Mouse (Mus musculus): Measurements from ENCODE around the gene Cdx4. TPM values are rescaled to one million over a fixed set of nuclear protein-coding genes. Genes with fewer than 3 reads are reported as not detected.

Gene Cdx4
- total RNA-seq (2021): not detected
- long read RNA-seq, experiment 1: 0 reads
- long read RNA-seq, experiment 2: 0 reads

GRCm38 (mm10) chrX:103321146-103321545, at the start of gene Cdx4:
Gene Cdx4, plus strand, starts transcription at chrX:103321398.
- no peak for DNase-seq

GRCm38 (mm10) chrX:103274325-103274724, 46.9 kb upstream of the Cdx4 start:
- peak; percentile 19 to 23 for DNase-seq

- no peak for DNase-seq
Observed at GRCm38 (mm10) chrX:103286899-103287722, 34.1 kb upstream of the Cdx4 start.

GRCm38 (mm10) chrX:103287846-103288377, 33.3 kb upstream of the Cdx4 start:
- no peak for DNase-seq

- DNase-seq: peak; percentile 3 to 8
Observed at GRCm38 (mm10) chrX:103288485-103289330, 32.5 kb upstream of the Cdx4 start.

GRCm38 (mm10) chrX:103298937-103299336, 22.3 kb upstream of the Cdx4 start:
- DNase-seq: no peak

GRCm38 (mm10) chrX:103308262-103308661, 12.9 kb upstream of the Cdx4 start:
- DNase-seq: no peak

GRCm38 (mm10) chrX:103311723-103312122, 9.5 kb upstream of the Cdx4 start:
- DNase-seq: no peak

- no peak for DNase-seq
Observed at GRCm38 (mm10) chrX:103314146-103314545, 7.1 kb upstream of the Cdx4 start.

- DNase-seq: no peak
Observed at GRCm38 (mm10) chrX:103325900-103326299, 4.7 kb downstream of the Cdx4 start.

- no peak for DNase-seq
Observed at GRCm38 (mm10) chrX:103329386-103329785, 8.2 kb downstream of the Cdx4 start.

GRCm38 (mm10) chrX:103331125-103331858, 10.1 kb downstream of the Cdx4 start:
- DNase-seq: no peak

GRCm38 (mm10) chrX:103341369-103342113, 20.3 kb downstream of the Cdx4 start:
- DNase-seq: no peak

GRCm38 (mm10) chrX:103355784-103356183, 34.6 kb downstream of the Cdx4 start:
- DNase-seq: no peak

- DNase-seq: peak; percentile 81 to 86
Observed at GRCm38 (mm10) chrX:103356287-103356686, 35.1 kb downstream of the Cdx4 start, which contains the start of gene Chic1. Gene Chic1, plus strand, starts transcription at chrX:103356476.

- peak in 1 of 2 experiments; percentile 1 for DNase-seq
Observed at GRCm38 (mm10) chrX:103356761-103357236, 35.6 kb downstream of the Cdx4 start.

- peak; percentile 39 to 53 for DNase-seq
Observed at GRCm38 (mm10) chrX:103366201-103366600, 45.0 kb downstream of the Cdx4 start.

GRCm38 (mm10) chrX:103368650-103369049, 47.5 kb downstream of the Cdx4 start:
- no peak for DNase-seq

- no peak for DNase-seq
Observed at GRCm38 (mm10) chrX:103371221-103371620, 50.0 kb downstream of the Cdx4 start.

- peak in 1 of 2 experiments; percentile 8 for DNase-seq
Observed at GRCm38 (mm10) chrX:103371627-103372026, 50.4 kb downstream of the Cdx4 start.

GRCm38 (mm10) chrX:103374250-103374649, 53.1 kb downstream of the Cdx4 start:
- peak; percentile 5 to 7 for DNase-seq
